Mouse (Mus musculus) large intestine, adult 2 months (tissue): ENCODE data around the gene Akap6. TPM values are rescaled to one million over a fixed set of nuclear protein-coding genes. Genes with fewer than 3 reads are reported as not detected.

Source experiments
- polyA plus RNA-seq: library from polyadenylated mRNA; depleted of rRNA; stranded (reverse); fragments of >200 nt; gene quantifications from 2 replicates; pipeline ENCODE4 v1.2.3, GENCODE M21; 2012; rRNA removed

The Akap6 gene
- polyA plus RNA-seq, 1 experiment = 0.32 TPM

Other genes starting within 250 kb of the Akap6 start
- 5.3 and 9.0 TPM in 2 replicates for gene Arhgap5, start 195.4 kb upstream of the Akap6 start, polyA plus RNA-seq